Mouse (Mus musculus) adrenal gland, postnatal 10 days (tissue): ENCODE data around the gene Coa4. TPM values are rescaled to one million over a fixed set of nuclear protein-coding genes. Genes with fewer than 3 reads are reported as not detected.

Source experiments
- DNase-seq: peaks from one replicate; pipeline ENCODE4 v3.0.0; 2021; ENCODE audit warnings: mixed read lengths
- total RNA-seq, 2 experiments: library from RNA; stranded (reverse); gene quantifications; 2 replicates each; pipeline ENCODE4 v1.2.3; 2021

The Coa4 gene
- total RNA-seq, 2 experiments from 2014 or later: 10.7 to 11.6 TPM

DNA sequence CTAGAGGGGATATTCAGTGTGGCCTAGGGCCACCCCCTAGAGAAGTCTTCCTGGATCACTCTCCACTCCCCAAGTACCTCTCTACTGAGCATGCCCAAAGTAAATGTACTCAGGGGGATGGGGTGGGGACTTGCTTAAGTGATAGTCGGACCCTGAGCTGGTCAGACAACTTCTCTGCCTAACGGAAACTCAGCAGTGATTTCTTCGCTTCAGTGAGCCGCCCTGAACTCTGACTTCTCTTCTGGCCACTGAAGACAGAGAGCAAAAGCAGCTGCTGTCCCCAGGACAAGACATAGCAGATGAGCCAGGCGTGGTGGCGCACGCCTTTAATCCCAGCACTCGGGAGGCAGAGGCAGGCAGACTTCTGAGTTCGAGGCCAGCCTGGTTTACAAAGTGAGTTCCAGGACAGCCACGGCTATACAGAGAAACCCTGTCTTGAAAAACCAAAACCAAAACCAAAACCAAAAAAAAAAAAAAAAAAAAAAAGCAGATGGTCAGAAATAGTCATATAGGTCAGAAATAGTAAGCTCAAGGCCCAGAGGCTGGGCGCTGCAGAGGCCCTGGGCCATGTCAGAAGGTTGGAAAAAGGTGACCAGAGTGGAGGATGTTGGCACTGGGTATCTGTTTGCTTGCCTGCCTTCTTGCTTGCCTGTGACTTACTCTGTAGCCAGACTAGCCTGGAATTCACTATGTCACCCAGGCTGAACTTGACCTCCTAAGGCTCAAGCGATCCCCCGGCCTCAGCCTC lies 32.0 kb upstream of the Coa4 start:
- no peak for DNase-seq

DNA sequence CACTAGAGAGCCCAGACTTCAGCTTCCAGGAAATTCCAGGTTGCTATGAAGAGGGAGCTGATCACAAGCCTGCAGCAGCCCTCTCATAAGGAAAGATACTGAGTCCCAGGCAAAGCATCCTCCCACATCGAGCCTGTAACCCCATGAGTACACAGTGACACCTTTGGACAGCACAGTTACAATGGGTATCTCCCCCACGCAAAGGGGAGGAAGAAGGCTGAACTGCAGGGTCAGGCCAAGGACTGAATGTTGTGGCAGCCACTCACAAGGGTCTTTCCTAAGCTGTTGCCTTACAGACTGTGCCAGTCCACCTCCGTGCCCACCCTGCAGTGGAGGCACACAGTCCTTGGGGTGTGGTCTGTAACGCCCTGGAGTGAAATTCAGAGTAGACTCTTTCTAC lies 30.4 kb upstream of the Coa4 start:
- no peak for DNase-seq

DNA sequence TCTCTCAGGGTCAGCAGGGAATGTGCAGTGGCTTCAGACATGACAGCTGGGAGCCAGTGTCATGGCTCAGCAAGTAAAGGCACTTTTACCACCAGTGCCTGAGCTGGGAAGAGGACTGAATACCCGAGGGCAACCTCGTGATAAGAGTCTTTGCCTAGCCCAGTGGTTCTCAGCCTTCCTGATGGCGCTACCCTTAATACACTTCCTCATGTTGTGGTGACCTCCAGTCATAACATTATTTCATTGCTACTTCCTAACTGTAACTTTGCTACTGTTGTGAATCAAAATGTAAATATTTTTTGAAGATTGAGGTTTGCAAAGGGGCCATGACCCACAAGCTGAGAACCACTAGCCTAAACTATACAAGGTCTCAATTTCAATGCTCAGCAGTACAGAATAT lies 28.2 kb upstream of the Coa4 start:
- DNase-seq: no peak

DNA sequence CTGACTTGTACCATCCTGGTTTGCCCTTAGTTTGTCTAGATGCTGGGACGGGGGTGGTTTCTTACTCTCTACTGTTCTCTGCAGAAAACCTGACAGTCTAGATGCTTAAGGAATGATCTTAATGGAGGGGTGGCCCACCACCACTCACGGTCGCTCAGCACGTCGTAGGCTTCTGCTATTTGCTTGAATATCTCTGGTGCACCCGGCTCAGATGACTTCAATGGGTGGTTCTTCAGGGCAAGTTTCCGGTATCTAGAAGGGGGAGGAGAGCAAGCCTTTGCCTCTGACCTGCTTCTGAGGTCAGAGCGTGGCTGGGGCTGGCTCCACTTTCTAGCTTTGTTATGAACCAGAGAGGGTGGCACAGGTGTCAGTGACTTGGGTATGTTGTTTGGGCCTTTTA lies 25.3 kb upstream of the Coa4 start:
- no peak for DNase-seq

DNA sequence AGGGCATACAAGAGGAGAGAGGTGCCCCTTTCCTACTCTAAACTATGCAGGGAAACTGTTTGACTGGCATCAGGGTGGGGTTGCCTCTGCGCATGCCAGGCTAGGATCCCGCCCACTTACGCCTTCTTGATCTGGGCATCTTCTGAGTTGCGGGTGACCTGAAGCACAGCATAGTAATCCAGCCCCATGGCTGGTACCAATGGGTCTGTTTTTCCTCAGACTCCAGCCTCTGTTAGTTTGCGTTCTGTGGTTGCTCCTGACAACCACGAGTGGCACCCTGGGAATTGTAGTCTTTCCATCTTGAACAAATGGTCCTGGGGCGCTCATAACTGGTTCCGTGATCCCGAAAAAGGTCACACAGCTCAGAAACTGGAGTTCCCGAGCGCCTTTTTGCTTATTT lies 22.3 kb upstream of the Coa4 start, which contains the start of gene Dnajb13:
Gene Dnajb13, minus strand, starts transcription at position 388 of the 400 bp plus-strand sequence.
- no peak for DNase-seq

DNA sequence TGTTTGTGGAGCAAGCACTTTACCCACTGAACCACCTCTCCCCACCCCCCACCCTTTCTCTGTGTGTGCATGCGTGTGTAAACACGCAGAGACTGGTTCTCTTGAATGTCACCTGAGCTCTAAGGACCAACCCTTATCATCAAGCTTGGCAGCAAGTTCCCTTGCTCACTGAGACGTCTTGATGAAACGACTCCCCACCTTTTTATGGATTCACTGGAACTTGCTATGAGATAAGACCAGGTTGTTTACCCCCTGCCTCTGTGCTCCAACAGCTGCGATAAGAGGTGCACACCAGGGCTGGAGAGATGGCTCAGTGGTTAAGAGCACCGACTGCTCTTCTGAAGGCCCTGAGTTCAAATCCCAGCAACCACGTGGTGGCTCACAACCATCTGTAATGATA lies 16.7 kb upstream of the Coa4 start:
- DNase-seq: no peak

DNA sequence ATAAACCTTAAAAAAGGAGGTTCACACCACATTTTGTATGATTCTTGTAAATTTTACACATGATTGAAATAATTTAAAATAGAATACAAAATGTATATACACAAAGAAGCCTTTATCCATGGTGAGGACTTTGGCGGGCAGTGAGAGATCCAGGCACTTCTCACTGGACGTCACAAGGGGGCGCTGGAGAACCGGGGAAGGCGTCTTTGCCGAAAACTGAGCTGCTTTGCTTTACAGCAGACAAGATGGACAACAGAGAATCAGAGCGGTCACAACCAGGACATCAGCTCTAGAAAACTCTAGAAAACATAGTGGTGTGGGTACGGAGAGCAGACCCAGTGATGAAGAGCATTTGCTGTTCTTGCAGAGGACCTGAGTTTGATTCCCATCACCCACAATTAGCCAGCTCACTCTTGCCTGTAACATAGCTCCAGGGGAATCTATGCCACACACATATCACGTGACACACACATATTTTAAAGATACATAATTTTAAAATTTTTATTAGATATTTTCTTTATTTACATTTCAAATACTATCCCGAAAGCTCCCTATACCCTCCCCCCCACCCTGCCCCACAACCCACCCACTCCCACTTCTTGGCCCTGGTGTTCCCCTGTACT lies 16.1 kb upstream of the Coa4 start:
- peak; percentile 91 for DNase-seq

DNA sequence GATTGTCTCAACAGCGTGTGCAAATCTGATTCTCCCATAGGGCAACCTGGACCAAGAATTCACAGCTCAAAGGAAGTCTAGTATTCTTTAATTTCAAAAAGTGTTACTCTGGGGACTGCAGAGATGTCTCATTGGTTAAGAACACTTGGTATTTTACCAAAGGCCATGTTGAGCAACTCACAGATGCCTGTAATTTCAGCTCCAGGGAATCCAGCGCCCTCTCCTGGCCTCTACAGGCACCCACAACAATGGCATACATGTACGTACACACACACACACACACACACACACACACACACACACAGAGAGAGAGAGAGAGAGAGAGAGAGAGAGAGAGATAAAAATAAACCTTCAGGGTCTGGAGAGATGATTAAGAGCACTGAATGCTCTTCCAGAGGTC lies 14.6 kb upstream of the Coa4 start:
- no peak for DNase-seq

DNA sequence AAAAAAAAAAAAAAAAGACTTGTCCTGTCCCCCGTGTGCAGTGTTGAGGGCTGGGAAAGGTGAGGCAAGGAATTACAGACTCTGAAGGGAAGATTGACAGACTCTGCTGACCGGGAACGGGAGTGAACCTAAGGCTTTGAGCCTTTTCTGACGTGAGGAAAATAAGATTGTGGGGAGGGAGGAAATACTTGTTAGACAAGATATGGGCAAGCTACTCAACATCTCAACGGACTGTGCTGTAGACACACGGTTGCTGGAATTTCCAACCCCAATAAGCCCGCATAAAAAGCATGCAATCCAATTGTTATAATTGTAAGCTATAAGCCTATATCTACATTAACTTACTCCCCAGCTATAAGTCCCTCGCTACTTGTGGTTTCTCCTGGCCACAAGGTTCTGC lies 12.2 kb upstream of the Coa4 start:
- DNase-seq: no peak

DNA sequence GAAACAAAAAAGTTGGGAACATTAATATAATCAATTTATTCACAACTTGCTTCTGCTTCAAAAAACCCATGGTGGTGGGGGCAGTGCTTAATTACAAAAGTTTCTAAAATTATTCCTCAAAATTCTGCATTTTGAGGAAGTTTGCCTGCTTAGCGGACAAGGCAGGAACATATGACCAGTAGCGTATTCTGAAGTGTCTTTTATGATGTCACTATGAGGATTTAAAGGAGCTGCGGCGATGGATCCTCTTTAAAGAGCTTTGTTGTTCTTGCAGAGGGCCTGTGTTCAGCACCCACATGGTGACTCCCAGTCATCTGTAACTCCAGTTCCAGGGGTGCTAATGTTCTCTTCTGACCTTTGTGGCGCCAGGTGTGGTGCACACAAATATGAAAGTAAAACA lies 6.1 kb upstream of the Coa4 start:
- DNase-seq: no peak

DNA sequence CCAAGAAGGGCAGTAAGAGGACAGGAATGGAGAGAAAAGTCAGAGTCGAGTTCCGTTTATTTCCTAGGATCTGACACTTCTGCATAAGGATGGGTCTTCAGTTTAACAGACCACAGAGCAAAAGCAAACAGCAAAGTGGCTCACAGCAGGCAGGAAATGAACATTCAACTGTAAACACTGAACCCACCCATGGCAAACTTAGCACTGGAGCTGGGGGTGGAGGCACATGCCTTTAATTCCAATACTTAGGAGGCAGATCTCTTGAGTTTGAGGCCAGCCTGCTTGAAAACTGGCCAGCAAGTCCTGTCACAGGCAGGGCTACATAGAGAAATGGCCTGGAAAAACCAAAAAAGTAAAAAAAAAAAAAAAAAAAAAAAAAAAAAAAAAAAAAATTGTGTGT lies 3.4 kb upstream of the Coa4 start:
- DNase-seq: no peak

DNA sequence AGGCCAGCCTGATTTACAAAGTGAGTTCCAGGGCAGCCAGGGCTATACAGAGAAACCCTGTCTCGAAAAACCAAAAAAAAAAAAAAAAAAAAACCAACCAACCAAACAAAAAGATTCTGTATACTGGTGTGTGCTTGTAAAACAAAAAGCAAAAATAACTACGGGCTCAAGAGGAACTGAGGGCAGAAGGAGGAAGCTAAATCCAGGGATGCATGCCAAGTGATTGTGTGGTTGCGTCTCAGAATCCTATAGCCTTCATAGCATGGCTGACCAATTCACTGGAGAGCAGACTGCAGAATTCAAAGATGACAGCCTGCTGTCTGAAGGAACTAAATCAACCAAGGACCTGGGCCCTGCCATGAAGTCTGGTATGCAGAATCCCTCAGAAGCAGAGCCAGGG lies 2.7 kb upstream of the Coa4 start:
- no peak for DNase-seq

DNA sequence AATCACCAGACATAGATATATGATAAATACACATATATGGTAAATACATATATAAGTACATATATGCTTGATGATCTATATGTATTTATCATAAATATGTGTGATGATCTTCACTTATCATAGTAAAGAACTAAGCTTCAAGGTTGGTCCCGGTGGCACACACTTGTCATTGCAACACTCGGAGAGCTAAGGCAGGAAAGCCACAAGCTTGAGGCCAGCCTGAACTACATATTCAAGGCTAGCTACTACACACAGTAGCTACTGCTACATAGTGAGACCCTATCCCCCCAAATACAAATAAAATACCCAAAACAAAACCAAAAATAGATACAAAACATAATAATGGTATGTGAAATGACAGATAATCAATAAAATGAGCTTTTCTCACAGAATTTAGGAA lies 1.0 kb upstream of the Coa4 start:
- no peak for DNase-seq

DNA sequence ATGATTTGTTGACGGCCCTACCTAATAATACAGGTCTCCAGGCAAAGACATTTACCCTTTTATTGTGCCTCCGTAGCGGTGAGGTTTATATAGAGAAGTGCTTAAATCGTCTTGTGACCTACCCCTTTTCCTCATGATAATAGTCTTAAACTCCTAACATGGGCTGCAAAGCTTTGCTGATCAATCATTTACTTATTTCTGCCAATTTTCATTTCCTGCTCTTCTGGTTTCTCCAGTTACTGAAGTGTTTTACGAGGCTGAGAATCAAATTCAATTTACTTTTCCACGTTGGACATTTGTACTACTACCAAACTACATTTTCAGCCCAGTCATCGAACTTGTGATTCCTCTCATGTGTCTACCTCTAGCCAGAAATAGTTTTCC lies 640 bp downstream of the Coa4 start:
- DNase-seq: no peak

DNA sequence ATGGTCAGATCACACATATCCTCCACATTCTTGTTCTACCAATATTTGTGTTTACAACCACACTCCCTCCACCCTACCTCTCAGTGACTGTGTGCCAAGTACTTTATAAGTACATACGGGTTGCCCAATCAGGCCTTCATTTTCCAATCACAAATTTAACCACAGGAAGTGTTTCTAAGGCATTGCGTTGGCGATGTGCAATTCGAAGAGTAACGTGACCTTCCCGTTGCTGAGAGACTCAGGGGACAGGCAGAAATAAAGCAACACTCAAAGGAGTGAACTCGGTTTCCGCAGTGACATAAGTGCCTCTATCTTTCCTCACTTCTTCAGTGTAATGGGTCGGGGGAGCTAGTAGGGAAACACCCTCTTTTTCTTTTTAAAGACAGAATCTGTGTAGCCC lies 2.6 kb downstream of the Coa4 start:
- DNase-seq: no peak

DNA sequence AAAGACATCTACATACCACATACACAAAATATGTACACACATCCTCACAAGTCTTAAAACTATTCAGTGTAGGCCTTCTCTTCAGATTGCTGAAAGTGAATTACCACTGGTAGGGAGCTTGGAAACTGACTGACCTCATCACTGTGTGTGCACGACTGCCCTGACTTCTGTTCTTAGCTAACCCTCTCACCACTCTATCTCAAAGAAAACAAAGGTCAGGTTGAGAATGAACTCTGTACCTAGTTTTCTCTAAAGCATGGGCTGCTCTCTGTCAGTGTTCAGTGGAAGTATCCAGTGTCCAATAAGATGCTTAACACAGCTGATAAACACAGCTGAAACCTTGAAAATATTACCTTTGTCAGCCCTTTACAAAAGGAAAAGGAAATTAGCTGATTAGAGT lies 7.6 kb downstream of the Coa4 start:
- no peak for DNase-seq

DNA sequence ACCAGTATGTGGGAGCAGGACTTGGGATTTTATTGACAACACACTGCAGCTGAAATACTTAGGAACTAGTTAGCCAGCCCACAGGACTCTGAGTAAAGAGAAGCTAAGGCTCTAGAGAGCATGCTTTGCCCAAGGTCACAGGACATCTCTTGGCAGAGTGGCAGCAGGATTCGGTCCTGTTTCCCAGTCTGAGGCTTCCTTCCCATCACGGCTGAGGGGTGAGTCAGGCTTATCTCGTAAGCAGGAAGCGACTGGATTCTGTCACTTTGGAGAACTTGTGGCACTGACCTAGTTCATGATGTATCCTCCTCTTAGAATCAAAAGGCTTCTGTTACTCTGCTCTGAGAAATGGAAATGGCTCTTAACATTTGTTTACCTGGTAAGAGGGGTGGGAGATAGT lies 10.8 kb downstream of the Coa4 start:
- DNase-seq: peak; percentile 57

DNA sequence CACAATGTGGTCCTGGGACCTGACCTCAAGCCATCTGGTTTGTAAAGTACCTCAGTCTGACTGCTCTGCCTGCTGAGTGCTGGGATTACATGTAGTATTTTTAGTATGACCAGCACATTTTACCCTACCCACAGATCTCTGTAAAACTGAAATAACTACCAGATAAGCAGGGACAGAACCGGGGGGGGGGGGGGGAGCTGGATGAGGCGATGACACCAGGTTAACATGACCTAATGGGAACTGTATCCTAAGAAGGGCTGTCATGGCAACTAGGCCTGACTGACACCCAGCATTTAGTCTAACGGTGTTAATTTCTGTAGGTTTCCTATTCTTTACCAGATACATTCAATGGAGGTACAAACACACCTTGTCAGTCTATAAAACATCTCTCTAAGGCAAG lies 12.9 kb downstream of the Coa4 start:
- DNase-seq: no peak

DNA sequence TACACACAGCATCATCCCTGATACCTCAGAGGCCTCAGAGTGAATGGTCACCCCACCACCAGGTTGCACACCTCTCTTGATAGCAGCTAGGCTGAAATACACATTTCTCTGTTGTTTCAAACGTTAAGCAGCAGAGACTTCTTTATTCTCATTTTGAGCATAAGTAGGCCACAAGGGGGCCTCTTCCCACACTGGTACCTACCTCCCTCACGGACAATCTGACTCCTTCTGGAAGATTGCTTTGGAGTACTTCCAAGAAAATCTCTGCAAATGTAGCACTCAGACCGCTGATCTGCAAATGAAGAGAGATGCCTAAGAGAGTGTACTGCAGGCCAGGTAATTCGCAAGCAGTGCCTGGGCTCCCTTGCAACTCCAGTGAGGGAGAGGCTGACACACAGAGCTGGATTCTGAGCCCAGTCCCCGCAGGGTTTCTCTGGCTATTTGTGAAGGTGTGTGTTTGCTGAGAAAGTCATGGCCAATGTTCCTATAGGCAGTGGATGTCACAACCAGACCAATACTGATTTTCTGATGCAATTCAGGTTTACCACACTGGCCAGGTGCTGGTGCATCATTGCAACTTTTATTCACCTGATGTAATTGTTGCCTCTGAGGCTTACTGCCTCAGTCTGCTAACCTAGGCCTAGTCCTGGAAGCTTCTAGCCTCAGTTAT lies 13.6 kb downstream of the Coa4 start:
- DNase-seq: peak; percentile 26

DNA sequence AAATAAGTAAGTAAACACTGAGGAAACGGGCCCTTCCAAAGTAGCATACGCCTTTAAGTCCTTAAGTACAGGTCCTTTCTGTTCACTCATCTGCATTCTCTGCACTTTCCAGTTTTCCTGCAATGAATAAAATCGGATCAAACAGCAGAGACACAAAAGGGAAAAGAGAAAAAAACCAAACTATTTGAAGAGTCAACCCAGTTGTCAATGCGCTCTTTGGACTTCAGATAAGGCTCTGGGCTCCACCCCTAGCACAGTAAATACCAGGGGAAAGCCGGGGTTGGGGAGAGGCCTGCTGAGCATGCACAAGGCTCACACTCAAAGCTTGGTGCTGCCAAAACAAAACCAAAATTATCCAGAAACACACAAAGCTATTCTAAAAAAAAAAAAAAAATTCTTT lies 18.1 kb downstream of the Coa4 start:
- peak; percentile 15 for DNase-seq

DNA sequence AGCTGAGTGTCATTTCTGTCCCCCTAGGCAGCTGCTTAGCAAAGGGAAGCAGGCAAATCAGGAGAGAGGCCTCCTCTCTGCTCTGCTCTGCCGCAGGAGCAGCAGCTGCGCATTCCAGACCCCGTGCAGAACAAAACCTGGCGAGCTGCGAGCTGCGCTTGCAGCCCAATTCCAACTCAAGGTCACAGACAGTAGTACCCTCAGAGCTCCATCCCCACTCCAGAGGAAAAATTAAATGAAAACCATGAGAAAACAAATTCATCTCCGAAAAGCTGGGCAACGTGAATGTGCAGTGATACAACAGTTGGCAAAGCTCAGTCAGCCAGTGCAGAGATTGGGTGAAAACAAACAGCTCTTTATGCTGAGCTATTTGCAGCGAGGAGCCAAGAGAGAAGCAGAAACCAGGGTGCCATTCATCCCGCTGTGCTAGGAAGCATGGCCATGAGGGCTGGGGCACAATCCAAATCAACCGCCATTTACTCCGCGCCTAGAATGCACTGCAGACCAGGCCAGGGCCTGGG lies 18.6 kb downstream of the Coa4 start:
- peak; percentile 26 for DNase-seq

DNA sequence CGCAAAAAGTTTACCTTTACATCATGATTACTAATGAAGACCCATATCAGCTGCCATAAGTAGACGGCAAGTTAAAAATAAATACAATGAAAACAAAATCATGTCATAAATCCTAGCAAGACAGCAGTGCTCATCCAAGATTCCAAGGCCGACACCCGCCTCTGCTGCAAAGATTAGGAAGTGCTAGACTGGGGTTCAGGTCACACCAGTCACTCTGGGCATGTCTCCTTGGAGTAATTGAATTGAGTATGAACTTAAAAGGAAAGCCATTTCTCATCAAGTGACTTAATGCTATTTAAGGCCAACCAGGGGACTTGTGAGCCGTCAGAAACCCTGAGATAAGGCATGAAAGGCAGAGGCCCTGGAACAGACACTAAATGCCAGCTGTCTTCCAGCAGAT lies 20.4 kb downstream of the Coa4 start:
- no peak for DNase-seq

DNA sequence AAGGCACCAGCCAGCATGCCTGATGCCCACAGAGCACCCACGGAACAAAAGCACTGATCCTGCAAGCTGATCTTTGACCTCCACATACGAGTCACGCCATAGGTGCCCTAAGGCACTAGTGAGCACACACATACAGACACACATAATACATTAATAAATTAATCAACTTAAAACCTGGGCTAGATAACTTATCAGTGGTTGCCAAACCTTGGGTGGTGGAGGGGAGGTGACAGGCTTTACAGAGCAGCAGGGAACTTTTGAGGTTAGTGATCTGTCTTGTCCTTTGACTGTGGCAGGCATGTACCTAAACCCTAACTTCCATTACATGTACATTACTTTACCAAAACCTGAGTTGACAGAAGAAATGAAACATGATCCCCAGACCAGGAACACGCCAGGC lies 22.5 kb downstream of the Coa4 start:
- DNase-seq: no peak
